Mouse (Mus musculus): Measurements from ENCODE around the gene Nfkbib. TPM values are rescaled to one million over a fixed set of nuclear protein-coding genes. Genes with fewer than 3 reads are reported as not detected.

Nfkbib gene
- polyA plus RNA-seq, 1 experiment from 2014 or later: 29.5 TPM

DNA sequence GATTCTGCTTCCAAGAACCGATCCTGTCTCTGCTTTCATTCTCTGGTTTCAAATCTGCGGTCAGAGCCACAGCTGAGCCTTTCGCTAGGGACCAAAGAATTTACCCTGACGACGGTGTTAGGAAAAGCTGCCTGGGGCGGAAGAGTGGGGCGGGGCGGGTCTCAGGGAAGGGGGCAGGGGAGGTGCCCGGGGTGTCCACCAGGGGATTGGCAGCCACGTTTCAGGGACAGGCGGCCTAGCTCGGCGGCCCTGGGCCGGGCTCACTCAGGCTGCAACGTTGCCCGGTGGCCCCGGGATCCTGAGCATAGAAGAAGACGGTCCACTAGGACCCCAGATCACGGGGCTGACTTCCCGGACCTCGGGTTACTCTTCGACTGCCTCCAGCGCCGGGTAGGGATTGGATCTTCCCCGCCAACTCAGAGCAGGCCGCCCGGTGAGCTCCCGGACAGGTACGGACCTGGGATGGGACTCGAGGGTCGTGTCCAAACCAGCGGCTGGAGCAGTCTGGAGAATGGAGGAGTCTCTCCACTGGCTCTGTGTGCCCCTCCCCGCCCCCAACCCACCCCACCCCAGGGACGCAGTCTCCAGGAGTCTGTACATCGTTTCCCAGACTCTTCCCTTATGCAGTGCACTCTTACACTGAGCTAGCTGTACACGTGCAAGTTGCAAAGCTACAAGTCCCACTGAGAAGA, 50.6 kb downstream of the Nfkbib start, which contains the start of gene Fbxo17:
TSS of gene Fbxo17 (plus strand) at position 215 of the 692 bp plus-strand sequence.
- Histone ChIP-seq H3K27ac (replicated peaks in 1 of 2; ENCODE audit: control insufficient read depth in 1 of 2, insufficient read depth in 1 of 2, low read depth in 2 of 2, low read length in 2 of 2) (peak within 1 kb of the TSS in 1 of 2 experiments; percentile 39; a peak in 2 of 4 replicates), H3K9ac (ENCODE audit: low read length) (peak within 1 kb of the TSS; percentile 82), H3K36me3 (ENCODE audit: control insufficient read depth, insufficient read depth, low read length) (no peaks in the 10 kb centered on the region), H3K4me2 (ENCODE audit: low read length) (peak within 1 kb of the TSS; percentile 86), H3K27me3 (ENCODE audit: control insufficient read depth, insufficient read depth, low read length) (no peaks in the 10 kb centered on the region), H3K4me1 (ENCODE audit: control insufficient read depth in 2 of 2, insufficient read depth in 2 of 2, low read length in 2 of 2) (peaks cover 16 to 24% of the 10 kb centered on the region in 2 experiments), H3K4me3 (ENCODE audit: control insufficient read depth in 1 of 2, insufficient read depth in 1 of 2, low read depth in 1 of 2, low read length in 2 of 2) (peak within 1 kb of the TSS; percentile 63 to 64), H3K9me3 (ENCODE audit: control insufficient read depth, low read length) (no peaks in the 10 kb centered on the region)
- ATAC-seq (ENCODE audit: insufficient number of reproducible peaks, insufficient read depth, low FRiP score, low read depth): peak; percentile 62; the same call in 1 of the 2 replicates
- 2% methylated on average over 36 of the region's 36 CpGs for WGBS

DNA sequence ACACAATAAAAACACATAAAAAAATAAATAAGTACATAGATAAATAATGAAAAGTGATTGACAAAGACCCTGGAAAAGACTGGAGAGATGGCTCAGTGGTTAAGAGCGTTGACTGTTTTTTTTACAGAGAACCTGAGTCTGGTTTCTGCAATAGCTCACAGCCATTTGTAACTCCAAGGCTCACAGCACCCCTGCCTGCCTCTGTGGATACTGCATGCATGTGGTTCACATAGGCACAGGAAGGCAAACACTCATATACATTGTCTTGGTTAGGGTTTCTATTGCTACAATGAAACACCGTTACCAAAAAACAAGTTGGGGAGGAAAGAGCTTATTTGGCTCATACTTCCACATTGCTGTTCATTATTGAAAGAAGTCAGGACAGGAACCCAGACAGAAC, 51.7 kb downstream of the Nfkbib start:
- WGBS: 93% methylated on average over 2 of the region's 2 CpGs
- no peaks in the 10 kb centered on the region for H3K27me3 ChIP-seq (ENCODE audit: control insufficient read depth, insufficient read depth, low read length)
- H3K36me3 ChIP-seq (ENCODE audit: control insufficient read depth, insufficient read depth, low read length): no peaks in the 10 kb centered on the region
- no peak overlapping the region for H3K4me2 ChIP-seq (ENCODE audit: low read length)
- H3K9me3 ChIP-seq (ENCODE audit: control insufficient read depth, low read length): no peaks in the 10 kb centered on the region
- no peak overlapping the region for H3K4me3 ChIP-seq (ENCODE audit: control insufficient read depth in 1 of 2, insufficient read depth in 1 of 2, low read depth in 1 of 2, low read length in 2 of 2)
- no peak overlapping the region for H3K9ac ChIP-seq (ENCODE audit: low read length)
- peaks cover 14 to 24% of the 10 kb centered on the region in 2 experiments for H3K4me1 ChIP-seq (ENCODE audit: control insufficient read depth in 2 of 2, insufficient read depth in 2 of 2, low read length in 2 of 2)
- no peak overlapping the region for H3K27ac ChIP-seq (replicated peaks in 1 of 2; ENCODE audit: control insufficient read depth in 1 of 2, insufficient read depth in 1 of 2, low read depth in 2 of 2, low read length in 2 of 2)
- ATAC-seq (ENCODE audit: insufficient number of reproducible peaks, insufficient read depth, low FRiP score, low read depth): no peak

DNA sequence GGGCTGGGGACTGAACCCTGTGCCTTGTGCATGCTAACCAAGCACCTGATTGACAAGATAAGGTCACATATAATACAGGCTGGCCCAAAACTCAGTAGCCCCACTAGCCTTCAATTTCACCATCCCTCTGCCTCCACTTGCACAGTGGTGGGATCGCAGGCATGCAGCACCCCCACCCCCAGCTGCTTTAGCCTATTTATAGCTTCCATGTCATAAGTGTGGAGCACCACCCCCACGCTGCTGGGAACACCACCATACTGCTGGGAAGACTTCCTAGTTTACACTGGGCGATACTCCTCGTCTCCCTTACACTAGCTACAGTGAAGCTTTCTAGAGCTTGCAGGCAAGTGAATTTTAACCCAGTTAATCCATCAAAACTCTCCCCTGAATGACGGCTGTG, 52.6 kb downstream of the Nfkbib start:
- no peaks in the 10 kb centered on the region for H3K36me3 ChIP-seq (ENCODE audit: control insufficient read depth, insufficient read depth, low read length)
- H3K4me2 ChIP-seq (ENCODE audit: low read length): no peak overlapping the region
- no peaks in the 10 kb centered on the region for H3K27me3 ChIP-seq (ENCODE audit: control insufficient read depth, insufficient read depth, low read length)
- H3K9me3 ChIP-seq (ENCODE audit: control insufficient read depth, low read length): no peaks in the 10 kb centered on the region
- 0 out of 4 replicates have a peak overlapping the region, but pooled peaks of 1 of the 2 experiments have one; percentile 2 for H3K27ac ChIP-seq (replicated peaks in 1 of 2; ENCODE audit: control insufficient read depth in 1 of 2, insufficient read depth in 1 of 2, low read depth in 2 of 2, low read length in 2 of 2)
- no peak overlapping the region for H3K4me3 ChIP-seq (ENCODE audit: control insufficient read depth in 1 of 2, insufficient read depth in 1 of 2, low read depth in 1 of 2, low read length in 2 of 2)
- ATAC-seq (ENCODE audit: insufficient number of reproducible peaks, insufficient read depth, low FRiP score, low read depth): peak; percentile 35; the same call in 1 of the 2 replicates
- H3K9ac ChIP-seq (ENCODE audit: low read length): no peak overlapping the region
- 35% methylated on average over 5 of the region's 5 CpGs for WGBS
- H3K4me1 ChIP-seq (ENCODE audit: control insufficient read depth in 2 of 2, insufficient read depth in 2 of 2, low read length in 2 of 2): peaks cover 14 to 24% of the 10 kb centered on the region in 2 experiments

DNA sequence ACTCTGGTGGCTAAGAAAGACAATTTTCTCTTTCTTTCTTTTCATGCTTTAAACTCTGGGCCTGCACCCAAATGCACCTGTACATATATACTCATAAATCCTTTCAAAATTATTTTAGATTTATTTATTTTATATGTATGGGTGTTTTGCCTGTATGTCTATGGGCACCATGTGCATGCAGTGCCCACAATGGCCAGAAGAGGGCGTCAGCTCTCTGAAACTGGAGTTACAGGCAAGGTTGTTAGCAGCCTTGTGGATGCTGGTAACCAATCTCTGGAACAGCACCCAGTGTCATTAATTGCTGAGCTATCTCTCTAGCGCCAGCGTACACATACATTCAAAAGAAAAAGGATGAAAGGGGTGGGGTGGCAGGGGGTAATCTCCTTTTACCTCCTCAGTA, 56.4 kb downstream of the Nfkbib start:
- Histone ChIP-seq H3K27me3 (ENCODE audit: control insufficient read depth, insufficient read depth, low read length) (no peaks in the 10 kb centered on the region), H3K27ac (replicated peaks in 1 of 2; ENCODE audit: control insufficient read depth in 1 of 2, insufficient read depth in 1 of 2, low read depth in 2 of 2, low read length in 2 of 2) (no peak overlapping the region), H3K9me3 (ENCODE audit: control insufficient read depth, low read length) (no peaks in the 10 kb centered on the region), H3K36me3 (ENCODE audit: control insufficient read depth, insufficient read depth, low read length) (no peaks in the 10 kb centered on the region), H3K9ac (ENCODE audit: low read length) (no peak overlapping the region), H3K4me2 (ENCODE audit: low read length) (no peak overlapping the region), H3K4me3 (ENCODE audit: control insufficient read depth in 1 of 2, insufficient read depth in 1 of 2, low read depth in 1 of 2, low read length in 2 of 2) (no peak overlapping the region), H3K4me1 (ENCODE audit: control insufficient read depth in 2 of 2, insufficient read depth in 2 of 2, low read length in 2 of 2) (peaks cover 14% of the 10 kb centered on the region in 2 experiments)
- 68% methylated on average over 3 of the region's 3 CpGs for WGBS
- ATAC-seq (ENCODE audit: insufficient number of reproducible peaks, insufficient read depth, low FRiP score, low read depth): no peak

DNA sequence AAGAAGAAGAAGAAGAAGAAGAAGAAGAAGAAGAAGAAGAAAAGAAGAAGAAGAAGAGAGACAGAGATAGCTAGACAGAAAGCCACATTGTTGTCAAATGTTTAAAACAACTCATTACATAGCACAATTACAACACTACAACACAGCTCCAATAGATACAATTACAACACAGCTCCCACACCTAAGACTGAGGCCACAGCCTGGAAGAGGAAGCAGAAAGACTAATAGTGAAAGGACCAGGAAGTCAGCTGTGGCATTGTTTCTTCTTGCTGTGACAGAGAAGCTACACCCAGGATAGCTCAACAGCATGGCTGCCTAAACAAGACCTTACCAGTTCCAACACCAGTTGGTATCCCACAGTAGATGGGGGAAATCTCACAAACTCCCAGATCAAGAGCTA, 57.9 kb downstream of the Nfkbib start:
- no peak overlapping the region for H3K4me2 ChIP-seq (ENCODE audit: low read length)
- H3K27ac ChIP-seq (replicated peaks in 1 of 2; ENCODE audit: control insufficient read depth in 1 of 2, insufficient read depth in 1 of 2, low read depth in 2 of 2, low read length in 2 of 2): no peak overlapping the region
- no peak for ATAC-seq (ENCODE audit: insufficient number of reproducible peaks, insufficient read depth, low FRiP score, low read depth)
- no peaks in the 10 kb centered on the region for H3K36me3 ChIP-seq (ENCODE audit: control insufficient read depth, insufficient read depth, low read length)
- no peaks in the 10 kb centered on the region for H3K9me3 ChIP-seq (ENCODE audit: control insufficient read depth, low read length)
- peaks cover 5 to 6% of the 10 kb centered on the region in 2 experiments; a peak in 3 of 4 replicates for H3K4me1 ChIP-seq (ENCODE audit: control insufficient read depth in 2 of 2, insufficient read depth in 2 of 2, low read length in 2 of 2)
- H3K4me3 ChIP-seq (ENCODE audit: control insufficient read depth in 1 of 2, insufficient read depth in 1 of 2, low read depth in 1 of 2, low read length in 2 of 2): no peak overlapping the region
- no peaks in the 10 kb centered on the region for H3K27me3 ChIP-seq (ENCODE audit: control insufficient read depth, insufficient read depth, low read length)
- H3K9ac ChIP-seq (ENCODE audit: low read length): no peak overlapping the region

Other genes starting within 250 kb of the Nfkbib start
- gene Ifnl3, start 244.7 kb downstream of the Nfkbib start, polyA plus RNA-seq (2014; fragmentation: Nextera tagmentation; extraction: Ambion mirVana): not detected in 2 replicates
- not detected in 2 replicates for gene Sycn, start 226.6 kb downstream of the Nfkbib start, polyA plus RNA-seq (2014; fragmentation: Nextera tagmentation; extraction: Ambion mirVana)
- gene Nccrp1, start 220.3 kb downstream of the Nfkbib start, polyA plus RNA-seq (2014; fragmentation: Nextera tagmentation; extraction: Ambion mirVana): not detected in 2 replicates
- 23.5 and 25.2 TPM in 2 replicates for gene Samd4b, start 169.4 kb downstream of the Nfkbib start, polyA plus RNA-seq (2014; fragmentation: Nextera tagmentation; extraction: Ambion mirVana)
- 21.1 and 22.1 TPM in 2 replicates for gene Pak4, start 169.3 kb downstream of the Nfkbib start, polyA plus RNA-seq (2014; fragmentation: Nextera tagmentation; extraction: Ambion mirVana)
- not detected in 2 replicates for gene Acp7, start 136.2 kb downstream of the Nfkbib start, polyA plus RNA-seq (2014; fragmentation: Nextera tagmentation; extraction: Ambion mirVana)
- gene Fbxo27, start 74.7 kb downstream of the Nfkbib start, polyA plus RNA-seq (2014; fragmentation: Nextera tagmentation; extraction: Ambion mirVana): 3.7 and 4.2 TPM in 2 replicates
- gene Fbxo17, start 50.7 kb downstream of the Nfkbib start, polyA plus RNA-seq (2014; fragmentation: Nextera tagmentation; extraction: Ambion mirVana): 8.0 and 8.6 TPM in 2 replicates
- 129 and 135 TPM in 2 replicates for gene Mrps12, start 25.7 kb downstream of the Nfkbib start, polyA plus RNA-seq (2014; fragmentation: Nextera tagmentation; extraction: Ambion mirVana)
- gene Sars2, start 25.5 kb downstream of the Nfkbib start, polyA plus RNA-seq (2014; fragmentation: Nextera tagmentation; extraction: Ambion mirVana): 18.8 and 20.3 TPM in 2 replicates
- not detected in 2 replicates for gene Ccer2, start 11.3 kb downstream of the Nfkbib start, polyA plus RNA-seq (2014; fragmentation: Nextera tagmentation; extraction: Ambion mirVana)
- gene Sirt2, start 777 bp downstream of the Nfkbib start, polyA plus RNA-seq (2014; fragmentation: Nextera tagmentation; extraction: Ambion mirVana): 56.4 and 57.7 TPM in 2 replicates
- 2.1 and 3.7 TPM in 2 replicates for gene Rinl, start 21.5 kb upstream of the Nfkbib start, polyA plus RNA-seq (2014; fragmentation: Nextera tagmentation; extraction: Ambion mirVana)
- gene Hnrnpl, start 41.0 kb upstream of the Nfkbib start, polyA plus RNA-seq (2014; fragmentation: Nextera tagmentation; extraction: Ambion mirVana): 151 and 155 TPM in 2 replicates
- gene Ech1, start 57.7 kb upstream of the Nfkbib start, polyA plus RNA-seq (2014; fragmentation: Nextera tagmentation; extraction: Ambion mirVana): 252 and 254 TPM in 2 replicates
- gene Lgals4, start 66.3 kb upstream of the Nfkbib start, polyA plus RNA-seq (2014; fragmentation: Nextera tagmentation; extraction: Ambion mirVana): 4.7 and 4.8 TPM in 2 replicates
- gene Lgals7, start 96.3 kb upstream of the Nfkbib start, polyA plus RNA-seq (2014; fragmentation: Nextera tagmentation; extraction: Ambion mirVana): 1.3 and 2.6 TPM in 2 replicates
- 0.27 and 0.46 TPM in 2 replicates for gene Capn12, start 113.9 kb upstream of the Nfkbib start, polyA plus RNA-seq (2014; fragmentation: Nextera tagmentation; extraction: Ambion mirVana)
- 221 and 228 TPM in 2 replicates for gene Actn4, start 194.8 kb upstream of the Nfkbib start, polyA plus RNA-seq (2014; fragmentation: Nextera tagmentation; extraction: Ambion mirVana)
- gene Eif3k, start 214.4 kb upstream of the Nfkbib start, polyA plus RNA-seq (2014; fragmentation: Nextera tagmentation; extraction: Ambion mirVana): 286 and 319 TPM in 2 replicates
- gene Map4k1, start 214.5 kb upstream of the Nfkbib start, polyA plus RNA-seq (2014; fragmentation: Nextera tagmentation; extraction: Ambion mirVana): 2.8 and 3.3 TPM in 2 replicates